Mouse (Mus musculus) heart, postnatal 0 days (tissue): Measurements from ENCODE around the gene Nxpe2. TPM values are rescaled to one million over a fixed set of nuclear protein-coding genes. Genes with fewer than 3 reads are reported as not detected.
"Not testable (repeated sequence)": the region's sequence is repeated elsewhere in the genome, so short reads cannot be mapped to it uniquely, and the experiment has no call there.

Source experiments
- ATAC-seq: fragments of 200-750 bp; cut with Nextera tagmentation; 2 replicates; pipeline ENCODE4 v1.8.0; 2017; ENCODE audit warnings: low read depth, moderate number of reproducible peaks, moderate library complexity; ENCODE audit not compliant: insufficient read depth
- DNase-seq: peaks from one replicate; pipeline ENCODE4 v3.0.0-alpha.2; 2016; ENCODE audit warnings: low spot score
- H3K27ac ChIP-seq: fragments of 300-500 bp; sonication (generic); 2 replicates; pipeline ENCODE4 v1.5.1; 2014; ENCODE audit warnings: low read depth, mild to moderate bottlenecking
- H3K27me3 ChIP-seq: fragments of 300-500 bp; sonication (generic); 2 replicates; pipeline ENCODE4 v1.6.1; 2014; ENCODE audit warnings: low read length, mixed read lengths; ENCODE audit not compliant: control insufficient read depth, insufficient read depth
- H3K36me3 ChIP-seq: fragments of 300-500 bp; sonication (generic); replicated peaks from 2 replicates; pipeline ENCODE4 v1.6.1; 2014; ENCODE audit warnings: low read length, mixed read lengths; ENCODE audit not compliant: control insufficient read depth, insufficient read depth
- H3K4me1 ChIP-seq: fragments of 300-500 bp; sonication (generic); 2 replicates; pipeline ENCODE4 v1.6.1; 2014; ENCODE audit warnings: antibody characterized with exemption; ENCODE audit not compliant: control insufficient read depth, insufficient read depth
- H3K4me2 ChIP-seq: fragments of 300-500 bp; sonication (generic); 2 replicates; pipeline ENCODE4 v1.6.1; 2014; ENCODE audit warnings: low read depth, mild to moderate bottlenecking, low read length, moderate library complexity
- H3K4me3 ChIP-seq: fragments of 300-500 bp; sonication (generic); 2 replicates; pipeline ENCODE4 v1.5.1; 2014; ENCODE audit warnings: low read depth, low read length
- H3K9ac ChIP-seq: fragments of 300-500 bp; sonication (generic); replicated peaks from 2 replicates; pipeline ENCODE4 v1.6.1; 2014; ENCODE audit warnings: low read depth, low read length, mixed read lengths
- H3K9me3 ChIP-seq: fragments of 300-500 bp; sonication (generic); replicated peaks from 2 replicates; pipeline ENCODE4 v1.6.1; 2016; ENCODE audit warnings: low read length; ENCODE audit not compliant: control insufficient read depth
- CTCF ChIP-seq: IDR thresholded peaks from 2 replicates; pipeline ENCODE4 v1.5.1; 2016; ENCODE audit warnings: antibody characterized with exemption, control low read depth, low read depth
- EP300 ChIP-seq: IDR thresholded peaks from 2 replicates; pipeline ENCODE4 v1.6.1; 2016; ENCODE audit warnings: antibody characterized with exemption, low read depth
- WGBS: fragments of 180-500 bp; shearing (Covaris S2); extraction: QIAGEN DNeasy Blood & Tissue Kit; methylation state at CpG from one replicate; pipeline ENCODE4 v1.1.7; 2014; 5-methylcytosine and 5-hydroxymethylcytosine counted together
- polyA plus RNA-seq: library from polyadenylated mRNA; unstranded; fragments of >200 nt; fragmentation: Nextera tagmentation; extraction: Ambion mirVana; gene quantifications from 2 replicates; pipeline ENCODE4 v1.2.1, GENCODE M21; 2015
- total RNA-seq: library from RNA; depleted of rRNA; stranded (reverse); fragments of >200 nt; gene quantifications from 2 replicates; pipeline ENCODE4 v1.2.3, GENCODE M21; 2014; ENCODE audit warnings: low replicate concordance

Nxpe2 gene
- total and polyA plus RNA-seq, 2 experiments from 2014 or later: 0.19 to 1.2 TPM

GRCm38 (mm10) chr9:48329597-48329996, 23.7 kb downstream of the Nxpe2 start:
- Histone ChIP-seq H3K36me3 (no peaks in the 10 kb centered on the region), H3K4me2 (no peak overlapping the region), H3K4me3 (no peak overlapping the region), H3K27me3 (no peaks in the 10 kb centered on the region), H3K9ac (no peak overlapping the region), H3K9me3 (no peaks in the 10 kb centered on the region), H3K4me1 (no peaks in the 10 kb centered on the region), H3K27ac (no peak overlapping the region)
- TF ChIP-seq CTCF (no peak), EP300 (no peak)
- ATAC-seq (no peak), DNase-seq (no peak)
- 88% methylated on average over 7 of the region's 7 CpGs for WGBS

GRCm38 (mm10) chr9:48326338-48326737, 26.9 kb downstream of the Nxpe2 start:
- TF ChIP-seq CTCF (no peak), EP300 (0 out of 2 replicates have a peak, but pooled peaks have one; percentile 52)
- peak; percentile 36; the same call in 1 of the 2 replicates for ATAC-seq
- Histone ChIP-seq H3K9ac (no peak overlapping the region), H3K9me3 (no peaks in the 10 kb centered on the region), H3K4me1 (no peaks in the 10 kb centered on the region), H3K4me3 (no peak overlapping the region), H3K27ac (peak overlapping the region; percentile 61), H3K27me3 (no peaks in the 10 kb centered on the region), H3K36me3 (no peaks in the 10 kb centered on the region), H3K4me2 (no peak overlapping the region)
- 67% methylated on average over 9 of the region's 9 CpGs for WGBS
- no peak for DNase-seq

- no peak for DNase-seq
- no peak for ATAC-seq
- no peaks in the 10 kb centered on the region for H3K4me1 ChIP-seq
- TF ChIP-seq EP300 (no peak), CTCF (no peak)
- H3K4me2 ChIP-seq: peak overlapping the region; percentile 21; the same call in 1 of the 2 replicates
- H3K27ac ChIP-seq: no peak overlapping the region
- 61% methylated on average over 1 of the region's 1 CpGs for WGBS
- no peaks in the 10 kb centered on the region for H3K9me3 ChIP-seq
- no peak overlapping the region for H3K4me3 ChIP-seq
- H3K27me3 ChIP-seq: no peaks in the 10 kb centered on the region
- no peak overlapping the region for H3K9ac ChIP-seq
- H3K36me3 ChIP-seq: no peaks in the 10 kb centered on the region
These were observed 37.4 kb downstream of the Nxpe2 start for GRCm38 (mm10) chr9:48315825-48316224.

GRCm38 (mm10) chr9:48314194-48314593, 39.1 kb downstream of the Nxpe2 start:
- 41% methylated on average over 3 of the region's 3 CpGs for WGBS
- H3K4me3 ChIP-seq: peak overlapping the region; percentile 12; the same call in 1 of the 2 replicates
- DNase-seq: peak; percentile 54
- H3K4me1 ChIP-seq: no peaks in the 10 kb centered on the region
- H3K27me3 ChIP-seq: no peaks in the 10 kb centered on the region
- H3K36me3 ChIP-seq: no peaks in the 10 kb centered on the region
- ATAC-seq: peak; percentile 69
- no peak for TF ChIP-seq EP300
- TF ChIP-seq CTCF: no peak
- no peaks in the 10 kb centered on the region for H3K9me3 ChIP-seq
- H3K27ac ChIP-seq: peak overlapping the region; percentile 81
- peak overlapping the region; percentile 7; the same call in 1 of the 2 replicates for H3K4me2 ChIP-seq
- no peak overlapping the region for H3K9ac ChIP-seq

- no peak overlapping the region for H3K4me2 ChIP-seq
- no peaks in the 10 kb centered on the region for H3K9me3 ChIP-seq
- H3K36me3 ChIP-seq: no peaks in the 10 kb centered on the region
- no peak overlapping the region for H3K27ac ChIP-seq
- H3K27me3 ChIP-seq: no peaks in the 10 kb centered on the region
- ATAC-seq (no peak), DNase-seq (no peak)
- TF ChIP-seq EP300 (no peak), CTCF (no peak)
- no peaks in the 10 kb centered on the region for H3K4me1 ChIP-seq
- H3K9ac ChIP-seq: no peak overlapping the region
- WGBS: 84% methylated on average over 5 of the region's 5 CpGs
- H3K4me3 ChIP-seq: no peak overlapping the region
These were observed 42.0 kb downstream of the Nxpe2 start for GRCm38 (mm10) chr9:48311241-48311640.

- 44% methylated on average over 5 of the region's 5 CpGs for WGBS
- not testable (repeated sequence) for H3K4me1 ChIP-seq, H3K36me3 ChIP-seq, H3K4me2 ChIP-seq, H3K9ac ChIP-seq, H3K27me3 ChIP-seq, DNase-seq, H3K9me3 ChIP-seq, H3K4me3 ChIP-seq
- ATAC-seq: peak; percentile 60; the same call in 1 of the 2 replicates
- H3K27ac ChIP-seq: peak overlapping the region; percentile 33; the same call in 1 of the 2 replicates
- peak; percentile 66; the same call in 1 of the 2 replicates for TF ChIP-seq EP300
These were observed 49.7 kb downstream of the Nxpe2 start for GRCm38 (mm10) chr9:48303564-48303963.
